Mouse (Mus musculus): ENCODE data around the gene Ptpn7. TPM values are rescaled to one million over a fixed set of nuclear protein-coding genes. Genes with fewer than 3 reads are reported as not detected.
A peak's percentile ranks its signal among the peaks of the same experiment; 100 is the strongest.

Gene Ptpn7
- polyA plus RNA-seq, 2 experiments, result 3.1 to 3.6 TPM

DNA sequence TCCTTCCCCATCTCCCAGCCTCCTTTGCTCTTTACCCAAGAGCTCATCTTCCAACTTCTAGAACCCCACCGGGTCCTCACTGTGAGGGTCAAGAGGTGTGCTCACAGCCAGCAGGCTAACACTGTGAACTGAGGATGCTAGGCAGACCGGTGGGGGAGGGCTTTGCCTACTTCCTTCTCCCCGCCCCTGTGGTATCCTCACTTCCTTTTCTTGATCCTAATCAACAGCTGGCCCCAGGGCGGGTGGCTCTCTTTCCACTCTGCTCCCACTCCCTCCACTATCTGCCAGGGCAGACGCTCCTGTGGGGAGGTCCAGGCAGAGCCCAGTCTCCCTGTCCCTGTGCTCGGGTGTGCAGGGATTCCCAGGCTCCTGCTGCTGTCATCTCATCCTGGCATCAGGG is 1.5 kb upstream of the Ptpn7 start:
- Histone ChIP-seq H3K4me3 (replicated peaks; ENCODE audit: low read length) (no peak overlapping the region), H3K9ac (ENCODE audit: low read depth, low read length, severe bottlenecking) (no peak overlapping the region), H3K27ac (replicated peaks; ENCODE audit: low read depth, low read length) (no peak overlapping the region), H3K9me3 (ENCODE audit: control insufficient read depth, low read length) (no peaks in the 10 kb centered on the region), H3K4me2 (replicated peaks; ENCODE audit: low read depth, low read length, severe bottlenecking) (no peak overlapping the region), H3K27me3 (ENCODE audit: control insufficient read depth, insufficient read depth, low read length) (no peaks in the 10 kb centered on the region), H3K4me1 (ENCODE audit: control insufficient read depth, insufficient read depth, low read length) (peaks cover 30% of the 10 kb centered on the region), H3K36me3 (ENCODE audit: control insufficient read depth, insufficient read depth, low read length) (no peaks in the 10 kb centered on the region)
- ATAC-seq (ENCODE audit: low FRiP score, low read depth) (no peak), DNase-seq (ENCODE audit: low spot score) (peak; percentile 10)
- 28% methylated on average over 6 of the region's 6 CpGs for WGBS
- no peak for TF ChIP-seq POLR2A (IDR thresholded peaks at IDR 0.05; ENCODE audit: borderline replicate concordance, extremely low read depth, insufficient read depth, insufficient read length)

DNA sequence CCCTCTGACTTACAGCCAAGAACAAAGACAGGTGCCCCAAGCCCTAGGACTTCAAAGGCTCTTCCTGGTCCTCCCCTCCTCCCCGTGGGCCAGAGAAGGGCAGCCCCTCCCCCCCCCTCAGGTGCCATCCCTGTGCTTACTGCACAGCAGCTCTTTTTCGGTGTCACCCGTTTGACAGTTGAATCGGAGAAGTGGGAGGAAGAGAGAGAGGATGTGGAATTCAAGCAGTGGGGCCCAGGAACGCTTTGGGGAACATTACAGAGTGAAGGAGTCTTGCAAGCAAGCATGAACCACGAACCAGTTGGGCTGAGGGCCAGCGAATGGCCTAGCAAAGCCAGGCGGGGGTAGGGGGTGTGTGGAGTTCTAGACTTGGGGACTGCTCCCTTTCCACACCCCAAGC is 940 bp upstream of the Ptpn7 start:
- no peak for ATAC-seq (ENCODE audit: low FRiP score, low read depth)
- no peak for DNase-seq (ENCODE audit: low spot score)
- no peaks in the 10 kb centered on the region for H3K27me3 ChIP-seq (ENCODE audit: control insufficient read depth, insufficient read depth, low read length)
- no peak for TF ChIP-seq POLR2A (IDR thresholded peaks at IDR 0.05; ENCODE audit: borderline replicate concordance, extremely low read depth, insufficient read depth, insufficient read length)
- H3K9ac ChIP-seq (ENCODE audit: low read depth, low read length, severe bottlenecking), result no peak overlapping the region
- H3K36me3 ChIP-seq (ENCODE audit: control insufficient read depth, insufficient read depth, low read length), result no peaks in the 10 kb centered on the region
- H3K9me3 ChIP-seq (ENCODE audit: control insufficient read depth, low read length), result no peaks in the 10 kb centered on the region
- 44% methylated on average over 8 of the region's 8 CpGs for WGBS
- no peak overlapping the region for H3K4me2 ChIP-seq (replicated peaks; ENCODE audit: low read depth, low read length, severe bottlenecking)
- H3K4me3 ChIP-seq (replicated peaks; ENCODE audit: low read length), result no peak overlapping the region
- H3K27ac ChIP-seq (replicated peaks; ENCODE audit: low read depth, low read length), result no peak overlapping the region
- peaks cover 25% of the 10 kb centered on the region for H3K4me1 ChIP-seq (ENCODE audit: control insufficient read depth, insufficient read depth, low read length)

DNA sequence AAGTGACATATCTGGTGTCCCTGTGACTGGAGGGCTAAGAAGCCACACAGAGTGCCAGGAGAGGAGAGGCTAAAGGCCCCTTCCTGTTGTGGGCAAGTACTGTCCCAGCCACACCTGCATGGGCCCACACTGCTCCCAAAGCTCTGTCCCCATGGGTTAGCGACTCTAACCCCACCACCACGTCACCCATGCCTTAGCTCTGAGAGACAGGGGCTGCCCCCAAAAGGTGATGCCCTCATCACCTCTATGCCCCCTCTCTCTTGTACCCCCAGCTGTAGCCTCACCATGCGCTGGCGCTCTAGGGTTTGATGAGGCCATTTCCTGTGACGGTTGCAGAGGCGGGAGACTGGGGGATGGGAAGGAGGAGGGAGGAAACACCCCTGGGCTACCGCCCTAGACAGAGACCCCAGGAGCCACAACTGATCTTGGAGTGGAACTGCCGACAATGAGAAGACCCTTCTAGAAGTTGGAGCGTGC is 431 bp downstream of the Ptpn7 start:
- no peak overlapping the region for H3K9ac ChIP-seq (ENCODE audit: low read depth, low read length, severe bottlenecking)
- H3K4me1 ChIP-seq (ENCODE audit: control insufficient read depth, insufficient read depth, low read length), result peaks cover 11% of the 10 kb centered on the region
- no peak overlapping the region for H3K27ac ChIP-seq (replicated peaks; ENCODE audit: low read depth, low read length)
- no peak for DNase-seq (ENCODE audit: low spot score)
- no peak overlapping the region for H3K4me2 ChIP-seq (replicated peaks; ENCODE audit: low read depth, low read length, severe bottlenecking)
- H3K36me3 ChIP-seq (ENCODE audit: control insufficient read depth, insufficient read depth, low read length), result no peaks in the 10 kb centered on the region
- no peak for TF ChIP-seq POLR2A (IDR thresholded peaks at IDR 0.05; ENCODE audit: borderline replicate concordance, extremely low read depth, insufficient read depth, insufficient read length)
- ATAC-seq (ENCODE audit: low FRiP score, low read depth), result no peak
- no peaks in the 10 kb centered on the region for H3K9me3 ChIP-seq (ENCODE audit: control insufficient read depth, low read length)
- H3K4me3 ChIP-seq (replicated peaks; ENCODE audit: low read length), result no peak overlapping the region
- H3K27me3 ChIP-seq (ENCODE audit: control insufficient read depth, insufficient read depth, low read length), result no peaks in the 10 kb centered on the region
- WGBS, result 78% methylated on average over 9 of the region's 9 CpGs

DNA sequence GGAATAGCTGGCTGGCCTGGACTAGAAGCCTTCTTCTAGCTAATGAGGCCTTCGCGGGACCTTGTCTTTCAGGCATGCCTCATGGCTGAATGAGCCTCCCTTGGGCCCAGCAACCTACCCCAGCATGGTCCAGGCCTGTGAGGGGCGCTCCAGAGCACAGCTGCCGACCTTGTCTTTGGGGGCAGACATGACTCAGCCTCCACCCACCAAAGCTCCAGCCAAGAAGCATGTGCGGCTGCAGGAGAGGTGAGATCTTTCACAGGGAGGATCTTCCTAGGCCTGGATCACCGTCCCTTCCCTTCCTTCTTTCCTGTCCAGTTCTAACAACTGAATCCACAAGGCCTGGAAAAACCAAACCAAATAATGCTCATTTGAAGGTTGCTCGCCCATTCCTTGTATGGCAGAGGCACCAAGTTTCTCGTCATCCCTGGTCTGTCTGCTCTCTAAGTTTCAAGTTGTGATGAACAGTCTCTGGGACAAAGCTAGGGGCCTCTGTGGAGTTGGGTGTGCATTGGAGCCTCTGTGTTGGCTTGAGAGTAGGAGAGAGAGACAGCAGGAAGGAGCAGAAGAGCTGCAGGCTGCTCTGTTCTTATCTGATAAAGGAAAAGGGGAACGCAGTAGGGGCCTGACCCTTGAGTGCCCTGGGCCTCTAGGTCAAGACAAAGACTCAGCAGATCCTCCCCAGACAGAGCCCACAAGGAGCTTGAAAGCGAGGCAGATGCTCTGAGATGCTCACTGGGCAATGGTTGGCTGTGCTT is 1.4 kb downstream of the Ptpn7 start:
- Histone ChIP-seq H3K4me2 (replicated peaks; ENCODE audit: low read depth, low read length, severe bottlenecking) (no peak overlapping the region), H3K4me3 (replicated peaks; ENCODE audit: low read length) (no peak overlapping the region), H3K9me3 (ENCODE audit: control insufficient read depth, low read length) (no peaks in the 10 kb centered on the region), H3K27me3 (ENCODE audit: control insufficient read depth, insufficient read depth, low read length) (no peaks in the 10 kb centered on the region), H3K4me1 (ENCODE audit: control insufficient read depth, insufficient read depth, low read length) (peaks cover 9% of the 10 kb centered on the region), H3K36me3 (ENCODE audit: control insufficient read depth, insufficient read depth, low read length) (no peaks in the 10 kb centered on the region), H3K9ac (ENCODE audit: low read depth, low read length, severe bottlenecking) (no peak overlapping the region), H3K27ac (replicated peaks; ENCODE audit: low read depth, low read length) (no peak overlapping the region)
- no peak for TF ChIP-seq POLR2A (IDR thresholded peaks at IDR 0.05; ENCODE audit: borderline replicate concordance, extremely low read depth, insufficient read depth, insufficient read length)
- DNase-seq (ENCODE audit: low spot score) (no peak), ATAC-seq (ENCODE audit: low FRiP score, low read depth) (no peak)
- 81% methylated on average over 10 of the region's 10 CpGs for WGBS

DNA sequence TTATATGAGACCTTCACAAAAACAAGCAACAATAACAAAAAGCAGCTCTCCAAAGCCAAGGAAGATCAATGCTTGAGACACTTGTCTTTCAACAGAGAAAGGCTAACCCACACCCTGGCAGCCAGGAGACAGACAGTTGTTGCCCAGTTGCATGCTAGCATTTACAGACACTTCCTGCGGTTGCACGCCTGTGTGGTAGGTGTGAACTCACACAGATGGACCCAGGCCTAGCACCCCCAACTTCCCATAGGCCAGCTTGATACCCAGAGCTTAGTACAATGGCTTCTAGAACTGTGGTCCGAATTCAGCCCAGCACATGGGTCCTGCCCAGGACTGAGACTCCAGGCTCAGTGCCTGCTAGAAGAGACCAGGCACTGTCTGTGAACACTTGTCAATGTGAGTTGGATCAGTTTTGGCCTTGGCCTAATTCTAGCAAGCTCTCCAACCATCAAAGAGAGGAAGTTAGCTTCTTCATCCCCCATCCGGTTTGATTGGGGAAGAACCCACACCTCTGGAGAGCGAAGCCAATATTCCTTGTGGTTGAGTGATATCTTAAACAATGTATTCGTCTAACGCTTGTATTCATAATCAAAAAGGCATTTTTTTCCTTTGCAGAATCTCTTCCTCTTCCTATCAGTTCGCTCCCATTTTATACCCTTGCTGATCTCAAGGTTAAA is 2.7 kb downstream of the Ptpn7 start:
- no peaks in the 10 kb centered on the region for H3K36me3 ChIP-seq (ENCODE audit: control insufficient read depth, insufficient read depth, low read length)
- H3K4me2 ChIP-seq (replicated peaks; ENCODE audit: low read depth, low read length, severe bottlenecking), result no peak overlapping the region
- DNase-seq (ENCODE audit: low spot score), result no peak
- no peaks in the 10 kb centered on the region for H3K27me3 ChIP-seq (ENCODE audit: control insufficient read depth, insufficient read depth, low read length)
- peaks cover 9% of the 10 kb centered on the region for H3K4me1 ChIP-seq (ENCODE audit: control insufficient read depth, insufficient read depth, low read length)
- 87% methylated on average over 8 of the region's 8 CpGs for WGBS
- no peaks in the 10 kb centered on the region for H3K9me3 ChIP-seq (ENCODE audit: control insufficient read depth, low read length)
- no peak for TF ChIP-seq POLR2A (IDR thresholded peaks at IDR 0.05; ENCODE audit: borderline replicate concordance, extremely low read depth, insufficient read depth, insufficient read length)
- H3K9ac ChIP-seq (ENCODE audit: low read depth, low read length, severe bottlenecking), result no peak overlapping the region
- H3K4me3 ChIP-seq (replicated peaks; ENCODE audit: low read length), result no peak overlapping the region
- no peak overlapping the region for H3K27ac ChIP-seq (replicated peaks; ENCODE audit: low read depth, low read length)
- no peak for ATAC-seq (ENCODE audit: low FRiP score, low read depth)
